Mouse (Mus musculus) limb, embryonic 14.5 days (tissue): Measurements from ENCODE around the gene Prkar1b. TPM values are rescaled to one million over a fixed set of nuclear protein-coding genes. Genes with fewer than 3 reads are reported as not detected.

Experiments
- ATAC-seq: fragments of 200-750 bp; cut with Nextera tagmentation; 2 replicates; pipeline ENCODE4 v1.8.0; 2017; ENCODE audit warnings: low read depth, moderate number of reproducible peaks, moderate TSS enrichment; ENCODE audit not compliant: low FRiP score
- DNase-seq: peaks from one replicate; pipeline ENCODE4 v3.0.0-alpha.2; 2015; ENCODE audit warnings: low spot score
- H3K27ac ChIP-seq: fragments of 300-500 bp; sonication (generic); replicated peaks from 2 replicates; pipeline ENCODE4 v1.5.1; 2014; ENCODE audit warnings: low read depth, mild to moderate bottlenecking, low read length, moderate library complexity, mixed read lengths
- H3K27me3 ChIP-seq: fragments of 300-500 bp; sonication (generic); 2 replicates; pipeline ENCODE4 v1.6.1; 2014; ENCODE audit warnings: low read length, mixed read lengths; ENCODE audit not compliant: control insufficient read depth, insufficient read depth
- H3K36me3 ChIP-seq: fragments of 300-500 bp; sonication (generic); 2 replicates; pipeline ENCODE4 v1.6.1; 2014; ENCODE audit warnings: mild to moderate bottlenecking, low read length, moderate library complexity, mixed read lengths; ENCODE audit not compliant: control insufficient read depth, insufficient read depth
- H3K4me1 ChIP-seq: fragments of 300-500 bp; sonication (generic); 2 replicates; pipeline ENCODE4 v1.6.1; 2014; ENCODE audit warnings: antibody characterized with exemption, low read length, mixed read lengths; ENCODE audit not compliant: control insufficient read depth, insufficient read depth
- H3K4me2 ChIP-seq: fragments of 300-500 bp; sonication (generic); replicated peaks from 2 replicates; pipeline ENCODE4 v1.6.1; 2014; ENCODE audit warnings: low read depth, mild to moderate bottlenecking, low read length, moderate library complexity; ENCODE audit not compliant: severe bottlenecking
- H3K4me3 ChIP-seq: fragments of 300-500 bp; sonication (generic); replicated peaks from 2 replicates; pipeline ENCODE4 v1.5.1; 2014; ENCODE audit warnings: low read length
- H3K9ac ChIP-seq: fragments of 300-500 bp; sonication (generic); 2 replicates; pipeline ENCODE4 v1.6.1; 2014; ENCODE audit warnings: mild to moderate bottlenecking, low read depth, low read length, moderate library complexity; ENCODE audit not compliant: severe bottlenecking
- H3K9me3 ChIP-seq: fragments of 300-500 bp; sonication (generic); 2 replicates; pipeline ENCODE4 v1.6.1; 2016; ENCODE audit warnings: low read length; ENCODE audit not compliant: control insufficient read depth
- POLR2A ChIP-seq: fragments of 200-500 bp; IDR thresholded peaks from 2 replicates; pipeline ENCODE4 v1.8.0; 2012; ENCODE audit warnings: inconsistent platforms, mild to moderate bottlenecking, moderate library complexity, borderline replicate concordance; ENCODE audit not compliant: insufficient read depth, insufficient read length; ENCODE audit errors: extremely low read depth
- WGBS: fragments of 180-500 bp; shearing (Covaris S2); extraction: QIAGEN DNeasy Blood & Tissue Kit; methylation state at CpG from one replicate; pipeline ENCODE4 v1.1.7; 2014; 5-methylcytosine and 5-hydroxymethylcytosine counted together
- polyA plus RNA-seq, 2 experiments: library from polyadenylated mRNA; depleted of rRNA in 1 of 2; stranded (reverse) in 1 of 2; unstranded in 1 of 2; fragments of >200 nt; fragmentation: Nextera tagmentation in 1 of 2; extraction: Ambion mirVana in 1 of 2; gene quantifications; 2 replicates each; pipeline versions ENCODE4 v1.2.1 to v1.2.3; 2012 to 2014

Gene Prkar1b
- polyA plus RNA-seq, 2 experiments = 15.8 to 19.2 TPM

DNA sequence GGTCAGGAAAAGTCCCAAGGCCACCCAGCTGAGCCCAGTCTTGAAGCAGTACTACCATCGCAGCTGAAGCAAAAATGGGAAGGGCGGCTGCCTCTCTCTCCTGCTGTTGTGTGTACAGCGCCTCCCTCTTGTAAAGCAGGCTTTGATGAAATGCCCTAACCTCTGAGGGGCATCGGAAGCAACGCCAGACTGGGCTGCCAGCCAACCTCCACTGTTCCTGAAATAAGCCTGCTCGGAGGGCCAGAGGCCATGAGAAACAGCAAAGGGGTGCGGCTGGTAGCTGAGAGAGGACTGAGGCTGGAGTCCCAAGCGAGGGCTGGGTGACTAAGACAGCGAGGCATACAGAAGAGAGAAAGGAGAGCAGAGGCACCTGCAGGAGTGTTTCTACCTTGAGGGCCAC is 161.0 kb downstream of the Prkar1b start:
- peaks cover 25% of the 10 kb centered on the region for H3K4me1 ChIP-seq
- TF ChIP-seq POLR2A = no peak
- ATAC-seq (no peak), DNase-seq (no peak)
- 39% methylated on average over 9 of the region's 9 CpGs for WGBS
- H3K9ac ChIP-seq = no peak overlapping the region
- H3K27ac ChIP-seq = no peak overlapping the region
- peaks cover 27% of the 10 kb centered on the region for H3K27me3 ChIP-seq
- H3K9me3 ChIP-seq = no peaks in the 10 kb centered on the region
- no peak overlapping the region for H3K4me3 ChIP-seq
- H3K36me3 ChIP-seq = peaks cover 30% of the 10 kb centered on the region
- no peak overlapping the region for H3K4me2 ChIP-seq

DNA sequence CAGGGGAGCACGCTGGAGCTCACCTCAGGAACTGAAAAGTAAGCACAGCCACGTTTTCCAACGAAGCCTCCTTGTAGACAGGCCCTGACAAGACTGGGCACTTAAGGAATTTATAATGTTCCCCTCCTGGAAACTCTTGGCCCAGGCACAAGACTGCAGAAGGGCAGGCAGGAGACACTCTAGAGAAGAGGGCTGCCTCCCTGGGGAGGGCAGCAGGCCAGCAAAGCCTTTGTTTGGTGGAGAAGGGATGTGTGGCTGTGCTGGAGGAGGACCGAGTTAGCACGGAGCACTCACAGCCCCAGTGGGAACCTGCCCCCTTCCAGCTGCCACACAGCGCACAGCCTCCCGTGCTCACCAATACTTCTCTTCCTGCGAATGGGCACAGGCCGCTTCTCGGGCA is 161.8 kb downstream of the Prkar1b start:
- Histone ChIP-seq H3K9me3 (no peaks in the 10 kb centered on the region), H3K36me3 (peaks cover 35% of the 10 kb centered on the region), H3K4me1 (peaks cover 18% of the 10 kb centered on the region), H3K4me2 (no peak overlapping the region), H3K4me3 (no peak overlapping the region), H3K9ac (no peak overlapping the region), H3K27me3 (peaks cover 21% of the 10 kb centered on the region), H3K27ac (no peak overlapping the region)
- WGBS = 70% methylated on average over 10 of the region's 10 CpGs
- TF ChIP-seq POLR2A = no peak
- no peak for DNase-seq
- ATAC-seq = no peak

DNA sequence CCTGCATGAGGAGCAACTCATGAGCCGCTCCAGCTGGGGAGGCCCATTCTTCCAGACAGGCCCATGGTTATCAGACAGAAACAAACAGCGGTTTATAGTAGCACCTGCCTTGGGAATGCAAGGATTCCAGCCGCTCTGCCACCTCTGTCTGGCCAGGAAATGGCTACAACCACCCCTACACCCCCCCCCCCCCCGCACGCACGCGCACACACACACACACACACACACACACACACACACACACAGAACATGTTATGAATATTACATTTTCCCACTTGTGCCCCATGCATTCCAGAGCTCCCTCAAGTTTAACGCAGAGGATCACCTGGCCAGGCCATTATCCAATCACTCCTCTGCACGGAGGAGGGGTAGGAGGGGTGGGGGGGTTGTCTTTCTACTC is 167.9 kb downstream of the Prkar1b start:
- WGBS = 55% methylated on average over 5 of the region's 9 CpGs
- TF ChIP-seq POLR2A = no peak
- H3K4me2 ChIP-seq = no peak overlapping the region
- no peaks in the 10 kb centered on the region for H3K27me3 ChIP-seq
- H3K4me1 ChIP-seq = peaks cover 5% of the 10 kb centered on the region; the same call in 1 of the 2 replicates
- H3K9ac ChIP-seq = no peak overlapping the region
- no peaks in the 10 kb centered on the region for H3K9me3 ChIP-seq
- H3K4me3 ChIP-seq = no peak overlapping the region
- ATAC-seq (no peak), DNase-seq (no peak)
- H3K27ac ChIP-seq = no peak overlapping the region
- H3K36me3 ChIP-seq = peaks cover 44% of the 10 kb centered on the region

DNA sequence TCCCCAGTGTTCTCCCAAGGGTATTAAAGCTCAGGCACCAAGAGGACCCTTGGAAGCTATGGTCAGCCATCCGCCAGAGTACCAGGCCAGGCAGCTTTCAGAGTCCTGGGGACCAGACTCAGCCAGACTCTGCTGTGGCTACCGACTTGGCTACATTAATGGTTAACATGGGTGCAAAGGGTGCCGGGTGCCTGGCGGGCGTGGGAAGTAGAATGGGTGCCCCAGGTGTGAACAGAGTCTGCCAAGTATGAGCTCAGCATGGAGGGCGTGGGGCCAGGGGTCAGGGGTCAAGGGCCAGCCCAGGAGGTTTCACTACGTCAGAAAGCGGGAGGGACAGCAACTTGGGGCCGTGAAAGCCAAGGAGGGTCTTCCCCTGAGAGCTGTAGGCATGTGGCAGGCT is 169.2 kb downstream of the Prkar1b start:
- Histone ChIP-seq H3K9me3 (no peaks in the 10 kb centered on the region), H3K4me1 (peaks cover 5% of the 10 kb centered on the region; the same call in 1 of the 2 replicates), H3K4me3 (no peak overlapping the region), H3K27me3 (no peaks in the 10 kb centered on the region), H3K36me3 (peaks cover 39% of the 10 kb centered on the region), H3K4me2 (no peak overlapping the region), H3K27ac (no peak overlapping the region), H3K9ac (no peak overlapping the region)
- no peak for ATAC-seq
- no peak for DNase-seq
- no peak for TF ChIP-seq POLR2A
- WGBS = 82% methylated on average over 9 of the region's 9 CpGs

DNA sequence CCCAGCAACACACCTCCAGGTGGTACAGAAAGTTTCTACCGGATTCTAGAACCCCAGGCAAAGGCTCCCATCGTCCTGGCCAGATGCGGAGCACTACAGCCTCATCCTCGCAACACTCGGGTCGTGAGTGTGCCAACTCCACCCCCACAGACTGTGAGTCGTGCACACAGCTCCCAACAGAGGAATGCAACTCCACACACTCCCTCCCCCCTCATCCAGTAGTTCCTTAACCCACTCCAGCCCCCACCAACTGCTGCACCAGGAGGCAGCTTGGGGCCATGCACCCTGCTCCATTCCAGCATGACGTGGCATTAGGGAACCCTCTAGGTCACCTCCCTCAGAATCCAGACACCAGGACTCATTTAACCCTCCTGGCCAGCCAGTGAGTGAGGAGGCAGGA is 170.0 kb downstream of the Prkar1b start:
- H3K4me3 ChIP-seq = no peak overlapping the region
- no peak overlapping the region for H3K4me2 ChIP-seq
- H3K9me3 ChIP-seq = no peaks in the 10 kb centered on the region
- H3K4me1 ChIP-seq = peaks cover 5% of the 10 kb centered on the region; the same call in 1 of the 2 replicates
- no peak overlapping the region for H3K27ac ChIP-seq
- ATAC-seq = no peak
- 0 out of 2 replicates have a peak overlapping the region, but pooled peaks have one; percentile 6 for H3K9ac ChIP-seq
- no peak for TF ChIP-seq POLR2A
- no peaks in the 10 kb centered on the region for H3K27me3 ChIP-seq
- peaks cover 34% of the 10 kb centered on the region for H3K36me3 ChIP-seq
- DNase-seq = no peak
- WGBS = 34% methylated on average over 8 of the region's 8 CpGs

DNA sequence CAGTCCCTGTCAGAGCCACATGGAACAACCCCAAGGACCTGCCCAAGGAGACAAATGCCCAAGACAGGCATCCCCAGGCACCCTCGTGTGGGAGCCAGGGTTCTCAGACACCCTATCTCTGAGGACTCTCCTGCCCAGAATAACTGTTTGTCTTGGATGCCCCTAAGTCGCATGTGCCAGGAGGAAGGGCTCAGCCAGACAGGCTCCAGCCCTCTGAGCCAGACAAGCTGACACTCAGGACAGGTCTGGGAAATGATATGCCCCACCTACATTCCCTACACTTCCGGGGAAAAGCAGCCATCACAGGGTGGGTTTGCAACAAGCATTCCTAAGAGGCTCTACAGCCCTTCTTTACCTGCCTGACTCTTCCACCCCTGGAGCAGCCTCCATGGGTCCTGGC is 172.0 kb downstream of the Prkar1b start:
- 60% methylated on average over 3 of the region's 3 CpGs for WGBS
- H3K27me3 ChIP-seq = no peaks in the 10 kb centered on the region
- H3K4me2 ChIP-seq = no peak overlapping the region
- no peak overlapping the region for H3K9ac ChIP-seq
- H3K4me3 ChIP-seq = no peak overlapping the region
- peaks cover 24% of the 10 kb centered on the region for H3K36me3 ChIP-seq
- no peaks in the 10 kb centered on the region for H3K9me3 ChIP-seq
- no peak overlapping the region for H3K27ac ChIP-seq
- ATAC-seq (no peak), DNase-seq (no peak)
- H3K4me1 ChIP-seq = peaks cover 5% of the 10 kb centered on the region; the same call in 1 of the 2 replicates
- no peak for TF ChIP-seq POLR2A
